Mouse (Mus musculus): ENCODE data around the gene Parm1. TPM values are rescaled to one million over a fixed set of nuclear protein-coding genes. Genes with fewer than 3 reads are reported as not detected.

Gene Parm1
- polyA plus RNA-seq, 1 experiment from 2014 or later = 26.5 TPM

DNA sequence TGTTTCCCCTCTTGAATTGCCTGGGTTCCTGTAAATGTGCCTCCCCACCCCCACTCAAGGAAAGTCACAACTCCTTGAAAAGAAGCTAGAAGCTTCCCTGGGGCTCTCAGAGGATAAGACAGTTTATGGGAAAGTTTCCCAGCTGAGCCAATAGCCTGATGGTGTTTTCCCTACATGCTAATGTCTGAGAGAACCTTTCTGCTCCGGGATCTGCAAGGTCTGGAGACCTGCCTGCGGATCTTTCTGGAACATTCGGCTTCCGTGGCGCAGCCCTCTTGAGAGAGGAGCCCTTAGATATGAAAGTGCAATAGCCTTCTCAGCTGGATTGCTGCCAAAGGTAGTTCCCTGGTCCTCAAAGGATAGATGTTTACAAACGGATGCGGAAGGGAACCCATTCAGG lies 1.5 kb downstream of the Parm1 start:
- no peak for ATAC-seq (ENCODE audit: insufficient read depth, low FRiP score, low read depth)
- WGBS = 5% methylated on average over 7 of the region's 7 CpGs

DNA sequence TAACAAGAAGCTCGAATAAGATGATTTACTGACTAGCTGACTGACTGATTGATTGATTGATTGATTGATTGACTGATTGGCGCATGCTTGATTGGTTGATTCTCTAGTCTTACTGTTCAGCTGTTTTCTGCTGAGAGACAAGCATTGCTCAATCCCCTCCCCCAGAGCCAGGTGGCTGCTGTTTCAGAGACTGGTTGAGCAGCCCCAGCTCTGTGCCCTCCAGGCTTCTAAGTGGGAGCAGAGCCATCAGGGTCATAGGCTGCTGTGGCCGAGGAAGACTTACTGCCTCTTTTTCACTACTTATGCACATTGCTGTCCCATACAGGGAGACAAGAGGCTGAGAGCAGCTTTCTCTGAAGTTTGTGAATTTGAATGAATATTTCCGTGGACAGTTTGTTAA lies 2.1 kb downstream of the Parm1 start:
- no peaks in the 10 kb centered on the region for H3K9me3 ChIP-seq
- H3K9ac ChIP-seq = no peak overlapping the region
- H3K4me2 ChIP-seq = peak overlapping the region; percentile 84
- no peaks in the 10 kb centered on the region for H3K27me3 ChIP-seq (replicated peaks)
- ATAC-seq (ENCODE audit: insufficient read depth, low FRiP score, low read depth) = no peak
- peak overlapping the region; percentile 59; the same call in 1 of the 2 replicates for H3K4me3 ChIP-seq (replicated peaks)
- no peaks in the 10 kb centered on the region for H3K36me3 ChIP-seq
- WGBS = 34% methylated on average over 4 of the region's 4 CpGs
- H3K4me1 ChIP-seq = peaks cover 11% of the 10 kb centered on the region
- H3K27ac ChIP-seq = no peak overlapping the region

More for the DNA sequence above, 1.5 kb downstream of the Parm1 start:
- H3K27ac ChIP-seq = no peak overlapping the region
- H3K27me3 ChIP-seq (replicated peaks) = no peaks in the 10 kb centered on the region
- H3K36me3 ChIP-seq = no peaks in the 10 kb centered on the region
- peaks cover 11% of the 10 kb centered on the region for H3K4me1 ChIP-seq
- peak overlapping the region; percentile 84 for H3K4me2 ChIP-seq
- H3K9ac ChIP-seq = no peak overlapping the region
- H3K9me3 ChIP-seq = no peaks in the 10 kb centered on the region
- H3K4me3 ChIP-seq (replicated peaks) = peak overlapping the region; percentile 59

DNA sequence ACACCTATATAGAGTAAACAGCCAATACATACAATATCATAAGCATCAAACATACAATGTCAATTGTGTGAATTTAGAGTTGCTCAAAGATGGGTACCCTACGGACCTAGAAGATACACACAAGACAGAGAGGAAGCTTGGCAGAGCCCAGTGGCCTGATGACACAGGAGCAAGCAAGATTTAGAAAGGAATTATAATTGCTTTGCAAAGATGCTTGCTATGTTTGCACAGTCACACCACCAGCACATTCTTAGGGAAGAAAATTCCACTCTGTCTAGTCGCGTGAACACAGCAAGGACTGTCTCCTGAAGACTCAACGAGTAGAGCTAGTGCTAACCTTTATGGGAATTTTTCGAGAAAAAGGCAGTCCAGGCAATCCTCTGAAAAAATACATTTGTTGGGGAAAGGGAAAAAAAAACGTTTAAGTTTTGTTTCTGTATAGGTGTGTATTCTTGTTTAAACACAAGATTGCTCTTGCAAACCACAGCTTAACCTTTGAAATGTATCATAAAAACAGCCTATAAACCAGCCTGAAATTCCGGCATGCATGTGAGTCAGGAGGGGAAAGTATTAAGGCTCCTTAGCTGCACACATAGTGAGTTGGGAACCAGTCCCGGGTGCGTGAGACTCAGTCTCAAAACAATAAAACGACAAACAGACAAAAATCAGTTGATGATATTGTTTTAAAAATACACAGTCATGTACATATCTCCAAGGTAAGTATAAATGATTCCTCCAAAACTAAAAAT lies 15.5 kb downstream of the Parm1 start:
- H3K36me3 ChIP-seq = no peaks in the 10 kb centered on the region
- H3K9me3 ChIP-seq = no peaks in the 10 kb centered on the region
- H3K27ac ChIP-seq = no peak overlapping the region
- H3K9ac ChIP-seq = no peak overlapping the region
- no peaks in the 10 kb centered on the region for H3K4me1 ChIP-seq
- no peaks in the 10 kb centered on the region for H3K27me3 ChIP-seq (replicated peaks)
- no peak overlapping the region for H3K4me2 ChIP-seq
- no peak for ATAC-seq (ENCODE audit: insufficient read depth, low FRiP score, low read depth)
- whole genome bisulfite sequencing = 63% methylated on average over 10 of the region's 10 CpGs
- no peak overlapping the region for H3K4me3 ChIP-seq (replicated peaks)

DNA sequence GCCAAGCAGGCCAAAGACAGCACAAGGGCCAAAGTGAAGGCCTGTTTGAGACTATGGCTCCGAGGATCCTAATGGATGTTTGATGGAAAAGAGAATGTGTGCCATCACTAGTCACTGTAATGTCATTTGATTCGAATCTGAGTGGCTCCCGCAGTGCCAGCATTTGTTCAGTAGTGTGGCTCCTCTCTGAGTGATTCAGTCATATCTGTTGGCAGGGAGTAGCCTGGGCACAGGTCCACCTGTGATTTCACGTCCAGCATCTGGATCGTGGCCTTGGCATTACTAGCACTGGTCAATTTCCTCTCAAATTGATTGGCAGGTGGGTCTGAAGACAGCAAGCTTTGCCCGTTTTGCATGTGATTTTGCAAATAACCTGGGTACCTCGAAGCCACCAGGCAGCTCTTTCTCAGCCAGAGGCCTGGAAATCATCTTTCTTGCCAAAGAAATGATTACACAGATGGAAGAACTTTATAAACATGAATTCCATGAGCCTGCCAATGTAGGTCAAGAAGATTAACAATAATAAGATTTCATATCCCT lies 41.7 kb downstream of the Parm1 start:
- Histone ChIP-seq H3K36me3 (no peaks in the 10 kb centered on the region), H3K4me2 (no peak overlapping the region), H3K4me3 (replicated peaks) (no peak overlapping the region), H3K9me3 (no peaks in the 10 kb centered on the region), H3K4me1 (peaks cover 10% of the 10 kb centered on the region; the same call in 1 of the 2 replicates), H3K9ac (no peak overlapping the region), H3K27me3 (replicated peaks) (no peaks in the 10 kb centered on the region), H3K27ac (no peak overlapping the region)
- no peak for ATAC-seq (ENCODE audit: insufficient read depth, low FRiP score, low read depth)
- whole genome bisulfite sequencing = 79% methylated on average over 7 of the region's 7 CpGs

DNA sequence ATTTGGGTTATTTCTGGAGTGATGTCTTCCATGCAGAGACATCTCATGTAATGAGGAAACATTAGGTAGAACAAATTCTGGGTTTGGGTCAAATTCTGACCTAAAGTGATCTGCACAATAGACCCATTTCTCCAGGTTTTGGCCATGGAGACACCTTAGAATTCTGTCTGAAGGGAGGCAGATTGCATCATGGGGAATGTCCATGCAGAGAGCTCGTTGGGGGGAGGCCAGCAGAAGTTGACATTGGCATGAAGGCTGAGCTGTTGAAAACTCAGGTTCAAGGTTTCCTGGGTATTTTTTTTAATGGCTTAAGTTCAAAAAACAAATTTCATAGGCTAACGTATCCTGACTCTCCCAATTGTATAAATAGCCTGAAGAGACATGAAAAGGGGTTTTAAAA lies 42.3 kb downstream of the Parm1 start:
- H3K27me3 ChIP-seq (replicated peaks) = no peaks in the 10 kb centered on the region
- peaks cover 10% of the 10 kb centered on the region; the same call in 1 of the 2 replicates for H3K4me1 ChIP-seq
- no peak overlapping the region for H3K4me3 ChIP-seq (replicated peaks)
- no peak overlapping the region for H3K9ac ChIP-seq
- no peak overlapping the region for H3K4me2 ChIP-seq
- 55% methylated on average over 2 of the region's 2 CpGs for WGBS
- H3K36me3 ChIP-seq = no peaks in the 10 kb centered on the region
- ATAC-seq (ENCODE audit: insufficient read depth, low FRiP score, low read depth) = no peak
- no peak overlapping the region for H3K27ac ChIP-seq
- H3K9me3 ChIP-seq = no peaks in the 10 kb centered on the region

DNA sequence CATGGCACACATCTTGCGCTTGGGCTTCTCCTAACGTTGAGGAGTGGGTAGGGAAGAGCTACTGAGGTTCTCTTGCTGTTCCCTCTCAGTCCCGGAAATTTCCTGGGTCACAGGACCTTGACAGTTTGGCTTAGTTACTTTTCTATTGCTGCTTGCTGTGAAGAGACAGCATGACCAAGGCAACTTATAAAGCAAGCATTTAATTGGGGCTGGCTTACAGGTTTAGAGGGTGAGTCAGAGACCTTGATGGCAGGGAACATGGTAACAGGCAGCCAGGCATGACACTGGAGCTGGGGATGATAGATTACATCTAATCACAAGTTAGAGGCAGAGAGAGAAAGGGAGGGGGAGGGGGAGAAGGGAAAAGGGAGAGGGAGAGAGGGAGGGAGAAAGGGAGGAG lies 44.0 kb downstream of the Parm1 start:
- Histone ChIP-seq H3K36me3 (no peaks in the 10 kb centered on the region), H3K9me3 (no peaks in the 10 kb centered on the region), H3K4me3 (replicated peaks) (no peak overlapping the region), H3K27me3 (replicated peaks) (no peaks in the 10 kb centered on the region), H3K4me1 (peaks cover 10% of the 10 kb centered on the region; the same call in 1 of the 2 replicates), H3K9ac (no peak overlapping the region), H3K4me2 (no peak overlapping the region), H3K27ac (no peak overlapping the region)
- 90% methylated on average over 3 of the region's 3 CpGs for WGBS
- ATAC-seq (ENCODE audit: insufficient read depth, low FRiP score, low read depth) = no peak

DNA sequence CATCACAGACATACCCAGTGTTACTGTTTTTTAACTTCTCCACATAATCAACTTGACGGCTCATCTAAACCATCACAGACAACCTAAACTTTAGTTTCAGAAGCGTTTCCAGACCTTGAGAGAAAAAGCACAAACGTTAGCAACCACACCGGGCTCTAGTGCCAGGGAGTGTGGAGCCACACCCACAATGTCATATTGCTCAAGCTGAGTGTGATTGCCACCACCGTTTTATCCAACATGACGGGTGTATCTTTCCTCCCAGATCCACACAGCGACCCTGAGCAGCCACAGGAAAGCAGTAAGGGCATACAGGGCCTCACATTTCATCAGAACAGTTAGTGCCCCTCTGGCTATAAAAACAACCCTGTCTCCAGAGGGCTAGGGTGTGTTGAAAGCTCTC lies 45.1 kb downstream of the Parm1 start:
- 65% methylated on average over 7 of the region's 7 CpGs for WGBS
- no peaks in the 10 kb centered on the region for H3K36me3 ChIP-seq
- H3K9me3 ChIP-seq = no peaks in the 10 kb centered on the region
- ATAC-seq (ENCODE audit: insufficient read depth, low FRiP score, low read depth) = no peak
- peaks cover 10% of the 10 kb centered on the region; the same call in 1 of the 2 replicates for H3K4me1 ChIP-seq
- no peak overlapping the region for H3K27ac ChIP-seq
- H3K27me3 ChIP-seq (replicated peaks) = no peaks in the 10 kb centered on the region
- no peak overlapping the region for H3K9ac ChIP-seq
- H3K4me2 ChIP-seq = no peak overlapping the region
- no peak overlapping the region for H3K4me3 ChIP-seq (replicated peaks)

DNA sequence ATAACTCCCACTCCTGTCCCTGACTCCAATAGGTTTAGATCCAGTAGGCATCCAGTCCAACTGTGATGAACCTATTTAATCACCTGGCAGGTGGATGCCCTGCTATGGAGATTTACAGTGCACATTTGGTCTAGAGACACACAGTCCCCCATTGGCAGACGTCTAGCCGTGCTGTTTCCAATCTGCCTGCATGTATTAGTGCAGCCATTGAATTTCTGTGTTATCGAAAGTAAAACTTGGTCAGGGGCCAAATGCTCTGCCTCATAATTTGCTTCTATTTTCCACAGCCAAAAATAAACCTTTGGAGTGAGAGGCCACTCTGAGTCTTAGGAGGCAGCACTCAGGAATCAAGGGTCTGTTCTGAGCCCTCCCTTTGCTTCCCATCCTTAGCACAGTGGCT lies 46.6 kb downstream of the Parm1 start:
- no peak for ATAC-seq (ENCODE audit: insufficient read depth, low FRiP score, low read depth)
- WGBS = 29% methylated on average over 3 of the region's 3 CpGs

DNA sequence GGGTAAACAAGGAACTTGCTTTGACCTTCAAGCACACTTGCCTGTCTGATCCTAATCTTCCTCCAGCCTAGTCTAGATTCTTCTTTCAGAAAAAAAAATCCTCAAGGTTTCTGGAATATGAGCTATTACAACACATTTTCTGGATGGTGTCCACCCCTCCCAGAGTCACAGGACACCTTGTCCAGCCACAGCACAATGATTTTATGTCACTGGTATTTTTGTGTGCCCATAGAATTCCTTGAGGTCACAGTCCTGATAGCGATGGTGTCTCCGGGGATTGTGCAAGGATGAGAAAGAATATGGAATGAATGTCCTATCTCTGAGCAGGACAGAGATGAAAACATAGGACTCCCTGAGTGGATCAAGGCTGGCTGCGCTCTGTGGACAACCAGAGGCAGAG lies 48.0 kb downstream of the Parm1 start:
- 85% methylated on average over 3 of the region's 3 CpGs for WGBS
- Histone ChIP-seq H3K27ac (no peak overlapping the region), H3K36me3 (no peaks in the 10 kb centered on the region), H3K27me3 (replicated peaks) (no peaks in the 10 kb centered on the region), H3K4me1 (no peaks in the 10 kb centered on the region), H3K4me2 (no peak overlapping the region), H3K4me3 (replicated peaks) (no peak overlapping the region), H3K9me3 (no peaks in the 10 kb centered on the region), H3K9ac (no peak overlapping the region)
- no peak for ATAC-seq (ENCODE audit: insufficient read depth, low FRiP score, low read depth)

More for the DNA sequence above, 46.6 kb downstream of the Parm1 start:
- H3K9ac ChIP-seq = no peak overlapping the region
- H3K4me3 ChIP-seq (replicated peaks) = no peak overlapping the region
- no peak overlapping the region for H3K27ac ChIP-seq
- peaks cover 4% of the 10 kb centered on the region; the same call in 1 of the 2 replicates for H3K4me1 ChIP-seq
- no peak overlapping the region for H3K4me2 ChIP-seq
- no peaks in the 10 kb centered on the region for H3K9me3 ChIP-seq
- no peaks in the 10 kb centered on the region for H3K36me3 ChIP-seq
- no peaks in the 10 kb centered on the region for H3K27me3 ChIP-seq (replicated peaks)

DNA sequence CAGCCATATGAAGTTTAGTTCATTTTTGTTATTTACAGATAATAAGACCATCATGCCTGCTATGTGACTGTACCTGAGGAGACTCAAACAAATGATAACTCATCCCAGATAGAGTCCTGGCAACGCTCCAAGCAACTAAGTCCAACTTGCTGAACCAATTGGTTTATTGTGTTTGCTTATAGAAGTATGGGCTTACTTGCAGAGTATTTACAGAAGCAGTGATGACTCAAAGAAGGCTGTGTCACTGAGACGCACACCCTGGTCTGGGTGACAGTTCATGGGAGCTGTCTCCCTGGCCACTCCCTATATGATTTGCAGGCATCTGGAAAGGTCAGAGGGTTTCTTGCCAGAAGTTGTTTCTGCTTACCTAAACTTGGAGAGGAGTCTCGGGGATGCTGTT lies 49.2 kb downstream of the Parm1 start:
- Histone ChIP-seq H3K4me2 (no peak overlapping the region), H3K27ac (no peak overlapping the region)
- 40% methylated on average over 3 of the region's 3 CpGs for WGBS

DNA sequence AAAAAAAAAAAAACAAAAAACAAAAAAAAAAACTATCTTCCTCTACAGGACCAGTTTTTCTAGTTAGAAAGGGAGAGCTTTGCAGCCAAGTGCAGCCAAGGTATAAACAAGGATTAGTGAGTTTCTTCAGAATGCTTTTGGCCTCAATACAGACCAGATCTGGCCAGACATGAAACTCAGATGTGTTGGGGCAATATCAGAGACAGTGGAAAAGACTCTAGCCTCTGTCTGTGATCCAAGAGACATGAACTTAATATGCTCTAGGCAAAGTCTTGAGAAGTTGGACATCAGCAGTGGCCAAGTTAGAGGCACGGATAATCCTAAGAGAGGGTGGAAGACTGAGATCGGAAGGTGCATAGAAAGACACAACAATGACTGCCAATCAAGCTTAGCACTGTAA lies 56.8 kb downstream of the Parm1 start:
- WGBS = 87% methylated on average over 2 of the region's 2 CpGs
- Histone ChIP-seq H3K4me2 (no peak overlapping the region), H3K9ac (no peak overlapping the region), H3K27me3 (replicated peaks) (no peaks in the 10 kb centered on the region), H3K36me3 (no peaks in the 10 kb centered on the region), H3K27ac (no peak overlapping the region), H3K4me3 (replicated peaks) (no peak overlapping the region), H3K9me3 (no peaks in the 10 kb centered on the region), H3K4me1 (no peaks in the 10 kb centered on the region)
- no peak for ATAC-seq (ENCODE audit: insufficient read depth, low FRiP score, low read depth)

More for the DNA sequence above, 49.2 kb downstream of the Parm1 start:
- H3K4me1 ChIP-seq = no peaks in the 10 kb centered on the region
- no peaks in the 10 kb centered on the region for H3K27me3 ChIP-seq (replicated peaks)
- ATAC-seq (ENCODE audit: insufficient read depth, low FRiP score, low read depth) = no peak
- no peaks in the 10 kb centered on the region for H3K9me3 ChIP-seq
- H3K36me3 ChIP-seq = no peaks in the 10 kb centered on the region
- no peak overlapping the region for H3K9ac ChIP-seq
- no peak overlapping the region for H3K4me3 ChIP-seq (replicated peaks)

DNA sequence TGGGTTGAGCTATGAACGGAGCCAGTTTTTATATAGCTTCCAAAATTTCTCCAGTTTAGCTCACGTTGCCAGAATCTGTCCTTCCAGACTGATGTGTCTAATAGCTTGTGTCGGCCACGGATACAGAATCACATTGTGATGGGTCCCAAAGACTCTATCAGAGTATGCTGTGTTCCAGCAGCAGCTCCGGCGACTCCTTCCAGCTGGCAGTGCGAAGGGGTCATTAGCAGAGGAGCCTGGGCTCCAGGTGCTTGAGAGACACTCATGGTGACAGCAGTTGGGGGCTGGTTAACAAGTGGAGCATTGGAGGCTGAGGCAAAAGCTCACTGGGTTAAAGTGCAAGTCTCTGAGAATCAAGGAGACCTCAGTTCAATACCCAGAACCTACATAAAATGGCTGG lies 61.5 kb downstream of the Parm1 start:
- WGBS = 71% methylated on average over 7 of the region's 7 CpGs
- Histone ChIP-seq H3K9me3 (no peaks in the 10 kb centered on the region), H3K27me3 (replicated peaks) (no peaks in the 10 kb centered on the region), H3K4me1 (no peaks in the 10 kb centered on the region), H3K4me2 (no peak overlapping the region), H3K4me3 (replicated peaks) (no peak overlapping the region), H3K9ac (no peak overlapping the region), H3K27ac (no peak overlapping the region), H3K36me3 (no peaks in the 10 kb centered on the region)
- ATAC-seq (ENCODE audit: insufficient read depth, low FRiP score, low read depth) = no peak

All from stomach, embryonic 15.5 days (tissue).